Mouse (Mus musculus): Measurements from ENCODE around the gene Thsd4.
A peak's percentile ranks its signal among the peaks of the same experiment; 100 is the strongest.

DNA sequence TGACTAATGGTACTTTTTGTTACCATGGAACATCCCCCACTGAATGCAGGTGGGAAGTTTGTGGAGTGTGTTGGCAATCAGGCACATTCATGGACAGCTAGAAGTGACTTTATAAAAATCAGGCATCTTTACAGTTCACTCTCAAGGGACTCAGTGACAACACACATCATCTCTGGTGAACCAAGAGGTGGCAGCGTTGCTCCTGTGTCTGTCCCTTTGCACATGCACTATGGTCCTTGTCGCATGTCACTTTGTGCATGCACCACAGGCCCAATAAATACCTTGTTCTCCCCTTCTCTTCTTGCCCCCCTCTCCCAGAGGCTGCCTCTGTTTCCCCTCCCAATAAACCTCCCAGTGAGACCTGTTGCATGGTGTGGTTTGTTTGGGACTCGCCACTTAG lies 270.1 kb downstream of the Thsd4 start:
- peak; percentile 47 for TF ChIP-seq CTCF (IDR thresholded peaks at IDR 0.05; ENCODE audit: low read depth, low read length)
- TF ChIP-seq EP300 (IDR thresholded peaks at IDR 0.05; ENCODE audit: insufficient read depth, low read depth, low read length) = no peak
- TF ChIP-seq POLR2A (IDR thresholded peaks at IDR 0.05; ENCODE audit: insufficient read depth, low read length) = no peak
